Mouse (Mus musculus): ENCODE measurements around the gene Olfr803.

Olfr803 gene

GRCm38 (mm10) chr10:129694186-129694585, at the start of gene Olfr803:
Gene Olfr803 (minus strand): TSS chr10:129694286.
- DNase-seq (ENCODE audit: low read depth, low spot score), result no peak

GRCm38 (mm10) chr10:129741821-129742220, 47.7 kb upstream of the Olfr803 start, which contains the start of gene Olfr806:
Gene Olfr806 (minus strand): TSS chr10:129741921.
- DNase-seq (ENCODE audit: low read depth, low spot score), result no peak

GRCm38 (mm10) chr10:129729275-129729674, 35.2 kb upstream of the Olfr803 start, which contains the start of gene Olfr805:
Gene Olfr805 (minus strand): TSS chr10:129729375.
- no peak for DNase-seq (ENCODE audit: low read depth, low spot score)

- DNase-seq (ENCODE audit: low read depth, low spot score), result no peak
Measured at GRCm38 (mm10) chr10:129702910-129703309, 8.8 kb upstream of the Olfr803 start, which contains the start of gene Olfr804. Gene Olfr804 (plus strand): TSS chr10:129703210.

GRCm38 (mm10) chr10:129688069-129688468, 6.0 kb downstream of the Olfr803 start, which contains the start of gene Olfr802:
Gene Olfr802 (minus strand): TSS chr10:129688169.
- DNase-seq (ENCODE audit: low read depth, low spot score), result no peak

GRCm38 (mm10) chr10:129673765-129674164, 20.3 kb downstream of the Olfr803 start, which contains the start of gene Olfr801:
Gene Olfr801 (minus strand): TSS chr10:129673865.
- no peak for DNase-seq (ENCODE audit: low read depth, low spot score)

GRCm38 (mm10) chr10:129657394-129657793, 36.7 kb downstream of the Olfr803 start, which contains the start of gene Olfr800:
Gene Olfr800 (plus strand): TSS chr10:129657694.
- DNase-seq (ENCODE audit: low read depth, low spot score), result no peak

- no peak for DNase-seq (ENCODE audit: low read depth, low spot score)
Measured at GRCm38 (mm10) chr10:129651763-129652162, 42.3 kb downstream of the Olfr803 start.
